Mouse (Mus musculus): ENCODE measurements around the gene Nckap5. TPM values are rescaled to one million over a fixed set of nuclear protein-coding genes. Genes with fewer than 3 reads are reported as not detected.

Nckap5 gene
- polyA plus RNA-seq, 1 experiment, result 50.4 TPM

GRCm38 (mm10) chr1:126159287-126159686, 671.3 kb downstream of the Nckap5 start:
- DNase-seq, result no peak
- Histone ChIP-seq H3K4me3 (replicated peaks; ENCODE audit: extremely low read depth, low read depth, low read length) (no peak overlapping the region), H3K4me1 (ENCODE audit: control insufficient read depth, insufficient read depth, low read length) (no peaks in the 10 kb centered on the region)
- WGBS, result 73% methylated on average over 6 of the region's 6 CpGs
- TF ChIP-seq POLR2A (IDR thresholded peaks at IDR 0.05; ENCODE audit: borderline replicate concordance, extremely low read depth, low read depth, low read length) (no peak), CTCF (IDR thresholded peaks at IDR 0.05; ENCODE audit: insufficient read depth, low read length) (no peak)

GRCm38 (mm10) chr1:126155816-126156215, 674.8 kb downstream of the Nckap5 start:
- peaks cover 6% of the 10 kb centered on the region for H3K4me1 ChIP-seq (ENCODE audit: control insufficient read depth, insufficient read depth, low read length)
- 46% methylated on average over 5 of the region's 5 CpGs for WGBS

GRCm38 (mm10) chr1:126153516-126154234, 676.9 kb downstream of the Nckap5 start:
- no peak for TF ChIP-seq POLR2A (IDR thresholded peaks at IDR 0.05; ENCODE audit: borderline replicate concordance, extremely low read depth, low read depth, low read length)
- no peak for TF ChIP-seq CTCF (IDR thresholded peaks at IDR 0.05; ENCODE audit: insufficient read depth, low read length)
- peak; percentile 37 for DNase-seq
- Histone ChIP-seq H3K4me1 (ENCODE audit: control insufficient read depth, insufficient read depth, low read length) (peaks cover 6% of the 10 kb centered on the region), H3K4me3 (replicated peaks; ENCODE audit: extremely low read depth, low read depth, low read length) (no peak overlapping the region)
- 71% methylated on average over 6 of the region's 6 CpGs for WGBS

More at GRCm38 (mm10) chr1:126155816-126156215, 674.8 kb downstream of the Nckap5 start:
- DNase-seq, result no peak
- no peak overlapping the region for H3K4me3 ChIP-seq (replicated peaks; ENCODE audit: extremely low read depth, low read depth, low read length)
- TF ChIP-seq POLR2A (IDR thresholded peaks at IDR 0.05; ENCODE audit: borderline replicate concordance, extremely low read depth, low read depth, low read length) (no peak), CTCF (IDR thresholded peaks at IDR 0.05; ENCODE audit: insufficient read depth, low read length) (no peak)

DNA sequence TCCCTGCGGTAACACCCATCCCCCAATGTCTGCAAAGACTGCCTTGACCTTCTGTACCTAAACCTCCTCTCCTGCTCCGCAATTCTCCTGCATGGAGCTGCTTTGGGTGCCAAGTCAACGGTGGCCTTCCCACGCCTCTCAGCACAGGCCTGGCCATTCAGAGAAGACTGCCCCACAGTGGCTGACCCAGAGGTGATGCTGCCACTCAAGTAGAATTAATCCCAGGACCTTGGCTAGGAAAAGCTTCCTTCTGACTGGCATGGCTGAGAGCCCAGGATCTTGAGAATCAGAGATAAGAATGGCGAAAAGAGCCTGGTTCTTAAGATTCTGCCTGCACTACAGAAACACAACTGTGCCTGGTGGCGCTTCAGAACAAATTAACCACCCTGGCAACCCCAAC, 678.4 kb downstream of the Nckap5 start:
- DNase-seq, result peak; percentile 12
- Histone ChIP-seq H3K4me1 (ENCODE audit: control insufficient read depth, insufficient read depth, low read length) (peaks cover 6% of the 10 kb centered on the region), H3K4me3 (replicated peaks; ENCODE audit: extremely low read depth, low read depth, low read length) (no peak overlapping the region)
- WGBS, result 65% methylated on average over 6 of the region's 6 CpGs
- TF ChIP-seq POLR2A (IDR thresholded peaks at IDR 0.05; ENCODE audit: borderline replicate concordance, extremely low read depth, low read depth, low read length) (no peak), CTCF (IDR thresholded peaks at IDR 0.05; ENCODE audit: insufficient read depth, low read length) (no peak)

DNA sequence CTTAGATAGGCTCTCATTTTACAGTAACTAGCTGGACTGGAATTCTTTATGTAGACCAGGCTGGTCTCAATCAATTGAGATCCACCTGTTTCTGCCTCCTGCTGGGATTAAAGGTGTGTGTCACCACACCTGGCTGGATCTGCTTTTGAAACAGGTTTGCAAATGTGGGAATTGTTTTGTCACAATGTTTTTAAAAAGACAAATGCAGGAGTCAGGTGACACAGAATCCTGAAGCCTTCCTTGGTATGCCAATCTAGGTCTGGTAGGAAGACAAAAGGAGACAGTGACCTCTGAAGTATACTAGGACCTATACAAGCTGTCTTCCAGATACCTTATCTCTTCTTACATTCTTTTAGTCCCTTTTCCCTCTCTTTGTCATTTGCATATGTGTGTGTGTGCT, 680.6 kb downstream of the Nckap5 start:
- Histone ChIP-seq H3K4me3 (replicated peaks; ENCODE audit: extremely low read depth, low read depth, low read length) (no peak overlapping the region), H3K4me1 (ENCODE audit: control insufficient read depth, insufficient read depth, low read length) (peaks cover 6% of the 10 kb centered on the region)
- no peak for DNase-seq
- TF ChIP-seq CTCF (IDR thresholded peaks at IDR 0.05; ENCODE audit: insufficient read depth, low read length) (no peak), POLR2A (IDR thresholded peaks at IDR 0.05; ENCODE audit: borderline replicate concordance, extremely low read depth, low read depth, low read length) (no peak)

DNA sequence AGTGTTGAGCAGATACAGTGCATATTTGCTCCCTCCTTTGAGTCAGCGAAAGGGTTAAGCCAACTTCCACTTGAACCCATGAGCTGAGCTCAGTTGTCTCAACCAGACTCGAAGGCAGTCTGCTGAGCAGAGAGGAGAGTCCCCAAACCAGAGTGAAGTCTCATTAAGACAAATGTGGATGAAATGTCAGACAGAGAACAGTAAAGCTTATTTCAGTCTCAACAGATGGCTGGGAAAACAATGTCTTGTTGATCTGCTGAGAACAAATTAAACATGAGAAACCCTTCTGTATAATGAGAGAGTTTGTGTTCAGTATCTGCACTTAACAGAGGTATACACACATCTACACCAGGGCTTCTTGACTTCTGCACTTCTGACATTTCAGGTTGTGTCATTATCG, 694.9 kb downstream of the Nckap5 start:
- TF ChIP-seq POLR2A (IDR thresholded peaks at IDR 0.05; ENCODE audit: borderline replicate concordance, extremely low read depth, low read depth, low read length) (no peak), CTCF (IDR thresholded peaks at IDR 0.05; ENCODE audit: insufficient read depth, low read length) (no peak)
- no peaks in the 10 kb centered on the region for H3K4me1 ChIP-seq (ENCODE audit: control insufficient read depth, insufficient read depth, low read length)
- 71% methylated on average over 3 of the region's 3 CpGs for WGBS
- no peak overlapping the region for H3K4me3 ChIP-seq (replicated peaks; ENCODE audit: extremely low read depth, low read depth, low read length)
- DNase-seq, result no peak

DNA sequence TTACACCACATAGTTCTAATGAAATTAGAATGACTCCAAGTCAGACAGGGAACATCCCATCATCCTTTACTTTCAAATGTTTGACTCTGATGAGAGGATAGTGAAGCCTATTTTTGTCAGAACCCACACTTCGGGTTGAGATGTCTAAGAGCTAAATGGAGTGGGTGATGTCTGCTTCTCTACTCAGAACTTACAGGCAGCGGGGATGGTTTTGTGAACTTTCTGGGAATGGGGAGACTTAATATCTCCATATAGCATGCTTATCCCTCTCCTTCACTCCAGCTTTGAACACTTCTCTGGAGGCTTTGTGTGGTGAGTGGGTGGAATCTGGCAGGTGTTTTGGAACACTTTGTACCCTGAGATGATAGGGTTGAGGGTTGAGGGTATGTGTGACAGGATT, 698.3 kb downstream of the Nckap5 start:
- TF ChIP-seq CTCF (IDR thresholded peaks at IDR 0.05; ENCODE audit: insufficient read depth, low read length) (no peak), POLR2A (IDR thresholded peaks at IDR 0.05; ENCODE audit: borderline replicate concordance, extremely low read depth, low read depth, low read length) (no peak)
- H3K4me3 ChIP-seq (replicated peaks; ENCODE audit: extremely low read depth, low read depth, low read length), result no peak overlapping the region
- no peaks in the 10 kb centered on the region for H3K4me1 ChIP-seq (ENCODE audit: control insufficient read depth, insufficient read depth, low read length)
- 96% methylated on average over 2 of the region's 2 CpGs for WGBS
- DNase-seq, result no peak

- H3K4me1 ChIP-seq (ENCODE audit: control insufficient read depth, insufficient read depth, low read length), result no peaks in the 10 kb centered on the region; the same call in 1 of the 2 replicates
- WGBS, result 56% methylated on average over 1 of the region's 1 CpGs
- no peak for DNase-seq
- no peak overlapping the region for H3K4me3 ChIP-seq (replicated peaks; ENCODE audit: extremely low read depth, low read depth, low read length)
- no peak for TF ChIP-seq CTCF (IDR thresholded peaks at IDR 0.05; ENCODE audit: insufficient read depth, low read length)
- TF ChIP-seq POLR2A (IDR thresholded peaks at IDR 0.05; ENCODE audit: borderline replicate concordance, extremely low read depth, low read depth, low read length), result no peak
These were observed 701.5 kb downstream of the Nckap5 start for GRCm38 (mm10) chr1:126129129-126129528.

DNA sequence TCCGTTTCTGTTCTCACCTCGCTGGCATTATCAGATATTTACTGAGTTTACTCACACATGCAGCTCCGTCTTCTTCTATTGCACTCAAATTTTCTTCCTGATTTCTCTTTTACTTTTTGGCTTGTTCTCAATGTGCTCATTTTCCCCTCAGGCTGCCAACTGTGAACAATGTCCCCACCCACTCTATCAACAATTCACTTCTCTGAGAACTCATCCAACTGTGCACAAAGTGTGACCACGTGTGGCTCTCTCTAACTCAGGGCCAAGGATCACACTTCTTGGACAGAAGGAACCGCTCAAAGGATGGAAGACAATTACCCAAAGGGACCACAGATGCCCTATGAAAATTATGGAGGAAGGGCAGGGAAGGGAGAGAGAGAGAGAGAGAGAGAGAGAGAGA, 707.5 kb downstream of the Nckap5 start:
- no peak for TF ChIP-seq CTCF (IDR thresholded peaks at IDR 0.05; ENCODE audit: insufficient read depth, low read length)
- TF ChIP-seq POLR2A (IDR thresholded peaks at IDR 0.05; ENCODE audit: borderline replicate concordance, extremely low read depth, low read depth, low read length), result no peak
- DNase-seq, result no peak
- Histone ChIP-seq H3K4me1 (ENCODE audit: control insufficient read depth, insufficient read depth, low read length) (peaks cover 5% of the 10 kb centered on the region), H3K4me3 (replicated peaks; ENCODE audit: extremely low read depth, low read depth, low read length) (no peak overlapping the region)
- WGBS, result 37% methylated on average over 5 of the region's 5 CpGs

GRCm38 (mm10) chr1:126120506-126120905, 710.1 kb downstream of the Nckap5 start:
- 83% methylated on average over 8 of the region's 8 CpGs for WGBS
- TF ChIP-seq POLR2A (IDR thresholded peaks at IDR 0.05; ENCODE audit: borderline replicate concordance, extremely low read depth, low read depth, low read length), result no peak

More at GRCm38 (mm10) chr1:126120506-126120905, 710.1 kb downstream of the Nckap5 start:
- Histone ChIP-seq H3K4me1 (ENCODE audit: control insufficient read depth, insufficient read depth, low read length) (peaks cover 5% of the 10 kb centered on the region), H3K4me3 (replicated peaks; ENCODE audit: extremely low read depth, low read depth, low read length) (no peak overlapping the region)
- DNase-seq, result no peak
